Mouse (Mus musculus) Muller cell, postnatal 12 days (primary cell): ENCODE results near the gene E2f3.

Experiments
- DNase-seq: peaks from one replicate; pipeline ENCODE4 v3.0.0-alpha.2; 2015; ENCODE audit errors: inconsistent ontology term

Gene E2f3

DNA sequence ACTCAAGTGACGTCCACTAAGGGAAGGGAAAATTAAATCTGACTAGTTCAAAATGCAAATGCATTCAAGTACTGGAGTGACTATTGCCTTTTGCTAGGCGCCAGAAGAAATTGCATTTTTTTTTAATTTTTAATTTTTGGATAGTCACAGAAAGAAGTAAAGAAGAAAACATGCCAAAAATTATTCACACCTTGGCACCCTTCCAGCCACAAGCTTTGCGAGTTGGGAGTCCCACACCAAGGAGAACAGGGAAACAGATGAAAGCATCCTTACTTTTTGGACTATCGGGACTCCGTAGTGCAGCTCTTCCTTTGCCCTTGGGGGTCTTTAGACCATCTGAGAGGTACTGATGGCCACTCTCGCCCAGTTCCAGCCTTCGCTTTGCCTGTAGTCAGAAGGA, 66.0 kb downstream of the E2f3 start:
- DNase-seq, result no peak

DNA sequence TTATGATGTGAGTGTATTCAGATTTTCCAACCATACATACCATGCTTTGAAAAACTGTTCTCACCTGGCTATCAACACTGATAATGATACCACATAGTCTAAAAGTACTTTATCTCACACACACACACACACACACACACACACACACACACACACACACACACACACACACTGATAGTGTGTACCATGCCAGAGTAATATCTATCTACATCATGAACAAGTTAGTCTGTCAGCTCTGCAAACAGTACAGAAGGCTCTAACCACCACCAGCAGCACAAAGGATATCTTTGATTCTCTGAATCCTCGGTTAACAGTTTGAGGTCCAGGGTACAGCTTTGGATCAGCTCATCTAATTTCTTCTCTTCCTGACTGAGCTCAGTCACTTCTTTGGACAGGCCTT, 69.3 kb downstream of the E2f3 start:
- DNase-seq, result no peak

DNA sequence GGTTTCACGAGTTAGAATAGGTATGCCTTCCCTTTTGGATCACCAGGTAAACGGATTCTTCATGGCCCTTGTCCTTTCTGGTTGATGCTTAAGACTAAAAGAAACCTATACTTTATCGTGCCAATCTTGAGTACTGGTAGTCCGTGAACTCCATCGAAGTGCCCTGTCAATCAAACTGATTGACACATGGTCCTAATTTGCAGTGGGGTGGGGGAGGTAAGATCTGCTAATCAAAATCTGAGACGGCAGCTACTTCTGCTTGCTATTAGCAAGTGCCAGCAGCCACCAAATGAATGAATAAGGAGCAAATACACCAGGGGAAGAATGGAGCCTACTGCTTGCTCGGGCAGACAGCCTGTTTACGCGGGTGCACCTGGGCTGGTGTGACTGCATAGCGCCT, 72.3 kb downstream of the E2f3 start:
- DNase-seq, result no peak

DNA sequence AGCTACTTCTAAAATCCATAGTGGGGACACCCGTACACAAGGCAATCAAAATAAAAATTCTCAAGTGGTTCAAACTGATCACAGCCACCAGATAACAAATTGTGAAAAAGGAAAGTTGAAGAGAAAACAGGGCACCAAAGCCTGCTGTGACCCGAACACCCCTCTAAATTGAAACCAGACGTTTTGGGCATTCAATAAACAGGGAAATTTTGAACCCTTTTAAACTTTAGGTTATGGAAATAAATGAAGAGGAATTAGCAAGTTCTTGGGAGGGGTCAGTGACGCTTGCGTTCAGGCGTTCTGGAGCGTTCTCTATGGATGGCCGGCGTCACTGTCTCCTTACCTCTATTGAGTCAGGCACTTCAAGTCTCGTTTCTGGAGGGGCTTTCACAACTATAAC, 72.8 kb downstream of the E2f3 start:
- DNase-seq, result no peak

DNA sequence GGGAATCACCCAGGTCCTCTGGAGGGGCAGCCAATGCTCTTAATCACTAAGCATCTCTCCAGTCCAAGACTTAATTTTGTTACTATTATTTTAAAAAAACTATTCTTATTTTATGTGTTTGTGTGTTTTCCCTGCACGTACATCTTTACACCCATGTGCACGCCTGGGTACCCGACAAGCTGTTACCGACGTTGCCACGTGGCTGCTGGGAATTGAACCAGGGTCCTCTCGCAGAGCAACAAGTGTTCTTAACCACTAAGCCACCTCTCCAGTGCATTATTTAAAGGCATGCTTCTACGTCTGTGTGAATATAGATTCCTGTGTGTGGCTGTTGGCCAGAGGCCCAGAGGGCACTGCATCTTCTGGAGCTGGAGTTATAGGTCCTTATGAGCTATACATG, 73.6 kb downstream of the E2f3 start:
- DNase-seq, result no peak

DNA sequence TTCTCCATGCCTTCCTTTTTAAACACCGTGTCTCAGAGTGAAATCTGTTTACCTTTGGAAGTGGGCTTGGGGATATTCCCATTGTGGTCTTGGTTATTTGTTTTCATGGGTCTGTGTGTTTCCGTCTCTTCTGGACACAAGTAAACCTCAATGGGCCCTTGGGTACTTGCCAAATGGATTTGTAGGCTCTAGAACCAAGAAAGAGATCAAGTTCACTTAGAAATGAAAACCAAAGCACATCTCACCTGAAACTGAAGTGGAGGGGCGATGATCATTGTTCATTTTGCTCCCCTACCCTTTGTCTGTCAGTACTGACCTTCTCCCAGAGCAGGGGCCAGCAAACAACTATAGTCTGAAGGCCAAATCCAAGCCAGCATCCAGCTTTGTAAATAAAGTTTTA, 74.7 kb downstream of the E2f3 start:
- no peak for DNase-seq

DNA sequence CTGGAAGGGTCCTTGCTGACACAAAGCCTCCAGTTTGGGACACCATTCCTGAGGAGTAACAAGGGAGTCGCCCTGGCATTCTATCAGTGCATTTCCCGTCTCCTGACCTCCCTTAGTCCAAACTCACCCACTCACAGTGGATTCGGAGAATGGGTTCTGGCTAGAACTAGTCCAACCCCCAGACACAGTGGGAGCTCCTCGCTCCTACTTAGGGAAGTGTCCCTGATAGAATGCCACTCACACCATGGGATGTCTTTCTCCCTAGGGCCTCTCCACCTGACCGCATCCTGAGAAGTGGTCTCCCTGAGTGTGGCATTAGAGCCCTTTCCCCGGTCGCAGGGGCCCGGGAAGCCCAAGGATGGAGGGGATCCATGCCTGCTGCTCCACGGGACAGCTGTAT, 77.4 kb downstream of the E2f3 start:
- DNase-seq, result no peak

DNA sequence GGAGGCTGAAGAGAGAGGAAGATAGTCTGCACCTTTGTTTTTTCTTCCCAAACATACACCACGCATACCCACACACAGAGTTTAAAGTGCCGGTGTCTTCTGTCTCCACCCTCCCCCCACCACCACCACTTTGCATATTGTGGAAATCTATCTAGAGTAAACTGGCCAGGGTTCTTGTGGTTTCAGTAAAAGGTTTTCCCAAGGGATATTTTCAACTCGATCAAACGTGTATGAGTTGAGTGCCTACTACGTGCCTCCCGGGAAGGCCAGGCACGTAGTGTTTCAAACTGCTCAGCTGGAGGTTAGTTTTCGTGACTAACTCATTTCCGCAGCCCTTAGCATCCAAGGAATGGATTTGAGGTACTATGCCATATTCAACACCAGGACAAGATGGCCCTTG, 77.9 kb downstream of the E2f3 start:
- no peak for DNase-seq

DNA sequence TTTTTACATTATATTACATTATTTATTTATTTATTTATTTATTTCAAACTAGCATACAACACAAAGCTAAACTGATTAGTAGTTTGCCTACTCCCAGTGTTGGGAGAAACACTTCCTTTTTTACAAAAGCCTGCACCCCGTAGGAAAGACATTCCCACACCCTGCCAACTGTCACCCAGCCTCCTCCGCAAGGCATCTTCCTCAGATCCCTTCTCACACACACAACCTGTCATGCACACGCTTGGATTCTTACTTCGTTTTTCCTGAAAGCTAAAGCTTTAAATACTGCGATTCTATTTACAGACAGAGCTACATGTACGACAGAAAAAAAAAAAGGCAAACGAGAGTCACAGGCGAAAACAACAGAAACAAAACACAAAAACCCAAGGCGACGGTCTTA, 79.1 kb downstream of the E2f3 start:
- no peak for DNase-seq

DNA sequence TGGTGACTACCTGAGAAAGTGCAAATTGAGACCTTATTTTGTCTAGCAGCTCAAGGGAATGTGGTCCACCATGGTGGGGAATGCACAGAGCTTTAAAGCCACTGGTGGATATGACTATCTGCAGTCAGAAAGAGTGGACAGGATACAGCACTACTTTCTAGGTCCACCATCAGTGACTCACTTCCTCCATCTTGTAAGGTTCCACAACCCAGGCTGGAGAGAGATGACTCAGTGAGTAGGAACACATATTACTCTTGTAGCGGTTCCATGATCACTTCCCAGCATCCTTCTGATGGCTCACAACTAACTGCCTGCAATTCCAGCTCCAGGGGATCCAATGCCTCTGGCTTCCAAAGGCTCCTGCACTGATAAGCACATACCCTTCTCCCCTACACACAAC, 82.5 kb downstream of the E2f3 start:
- no peak for DNase-seq

DNA sequence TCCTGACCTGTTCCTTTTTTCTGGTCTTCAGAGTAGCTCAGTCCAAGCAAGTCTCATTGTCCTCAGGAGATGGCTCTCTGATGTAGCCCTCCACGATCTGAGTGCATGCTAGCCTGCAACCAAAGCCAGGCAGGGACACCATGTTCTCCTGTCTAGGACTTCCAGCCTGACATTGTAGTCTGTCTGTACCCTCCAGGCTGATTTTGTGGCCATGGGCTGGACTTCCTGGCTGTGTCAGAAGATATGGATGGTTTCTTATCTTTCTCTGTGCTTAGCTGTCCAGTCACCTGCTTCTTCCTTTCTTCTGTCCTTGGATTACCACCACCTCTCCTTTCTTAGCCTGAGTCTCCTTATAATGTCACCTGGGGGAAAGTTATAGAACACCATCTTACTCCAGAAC, 83.2 kb downstream of the E2f3 start:
- no peak for DNase-seq

DNA sequence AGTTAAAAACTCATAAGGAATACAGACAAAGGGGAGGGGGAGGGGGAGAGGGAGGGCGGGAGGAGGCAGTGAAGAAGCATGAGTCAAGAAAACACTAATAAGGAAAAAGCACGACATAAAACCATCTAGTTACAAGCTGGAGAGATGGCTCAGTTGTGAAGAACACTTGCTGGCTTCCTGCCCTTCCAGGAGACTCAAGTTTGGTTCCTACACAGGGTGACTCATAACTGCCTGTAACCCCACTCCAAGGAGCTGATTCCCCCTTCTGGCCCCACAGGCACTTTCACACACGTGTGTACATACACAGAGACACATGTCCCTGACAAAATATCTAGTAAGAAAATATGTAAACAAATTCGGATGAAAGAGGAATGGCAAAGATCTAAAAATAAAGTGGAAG, 84.2 kb downstream of the E2f3 start:
- DNase-seq, result no peak

DNA sequence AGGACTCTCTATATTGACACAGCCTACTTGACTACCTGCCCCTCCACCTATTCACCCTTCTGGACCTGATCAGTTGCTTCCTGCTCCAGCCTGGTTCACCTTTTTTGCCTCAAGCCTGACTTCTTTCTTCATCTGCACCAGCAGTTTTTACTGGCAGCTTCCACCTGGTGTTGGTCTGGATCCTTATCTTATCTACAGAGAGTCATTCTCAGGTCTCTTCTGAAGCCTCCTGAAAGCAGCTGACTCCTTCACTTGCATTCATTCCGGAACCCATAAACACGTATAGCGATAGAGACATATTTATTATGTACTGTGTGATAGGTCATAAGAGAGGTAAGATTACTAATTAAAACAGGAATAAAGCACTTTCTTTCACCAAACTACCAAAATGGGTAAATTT, 119.1 kb downstream of the E2f3 start:
- no peak for DNase-seq

DNA sequence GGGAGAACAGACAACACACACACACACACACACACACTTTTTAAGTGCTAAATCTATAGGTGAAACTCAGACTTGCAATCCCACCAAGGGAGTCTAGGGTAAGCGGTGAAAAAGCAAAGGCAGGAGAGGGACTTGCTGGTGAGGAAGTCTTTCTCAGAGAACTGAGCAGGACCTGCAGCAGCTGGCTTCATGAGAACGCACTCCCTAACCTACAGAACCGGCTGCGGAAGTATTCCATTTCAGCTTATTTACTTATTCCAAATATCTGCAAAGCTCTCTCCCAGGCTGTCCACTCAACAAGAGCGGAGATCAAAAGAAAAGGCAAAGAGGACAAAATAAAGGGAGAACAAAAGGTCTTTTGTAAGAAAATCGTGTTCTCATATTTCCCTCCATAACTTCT, 121.5 kb downstream of the E2f3 start:
- DNase-seq, result no peak

DNA sequence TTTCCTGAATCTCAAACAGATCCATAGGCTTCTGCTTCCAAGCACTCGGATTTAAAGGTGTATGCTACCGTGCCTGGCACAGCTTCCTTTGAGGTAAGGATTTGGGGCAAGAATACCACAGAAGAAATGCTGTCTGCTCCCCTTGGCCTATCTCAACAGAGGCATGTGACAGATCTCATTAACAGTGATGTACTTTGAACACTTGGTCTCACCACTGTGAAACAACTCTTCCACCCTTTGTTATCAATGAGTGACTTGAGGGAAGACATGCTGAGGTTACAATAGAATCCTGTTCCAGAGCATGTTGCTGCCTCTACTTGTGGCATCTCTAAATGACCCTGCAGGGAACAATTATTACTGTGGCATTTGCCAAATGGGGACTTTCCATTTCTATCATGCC, 125.8 kb downstream of the E2f3 start:
- peak; percentile 18 for DNase-seq

DNA sequence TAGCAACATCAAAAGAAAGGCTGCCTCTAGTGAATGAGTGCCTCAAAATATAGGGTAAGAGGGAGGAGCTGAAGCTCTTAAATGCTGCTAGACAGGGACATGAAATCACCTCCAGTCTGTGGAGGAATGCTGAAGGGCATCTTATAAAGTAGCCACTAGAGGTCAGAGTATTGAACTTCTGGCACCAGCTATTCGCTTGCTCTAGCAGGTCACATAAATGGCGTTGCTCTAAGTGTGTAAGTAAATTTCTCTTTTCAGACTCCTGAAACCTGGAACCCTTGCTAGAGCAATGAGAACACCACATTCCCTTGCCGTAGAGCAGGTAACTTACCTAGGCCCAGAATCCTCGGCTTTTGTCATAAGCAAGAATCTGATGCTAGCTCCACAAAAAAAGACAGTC, 128.4 kb downstream of the E2f3 start:
- DNase-seq, result peak; percentile 37
